Mouse (Mus musculus) limb, embryonic 15.5 days (tissue): ENCODE measurements around the gene Cpsf3. TPM values are rescaled to one million over a fixed set of nuclear protein-coding genes. Genes with fewer than 3 reads are reported as not detected.

Experiments used
- ATAC-seq: fragments of 200-750 bp; cut with Nextera tagmentation; 2 replicates; pipeline ENCODE4 v1.8.0; 2017; ENCODE audit warnings: low read depth, moderate TSS enrichment; ENCODE audit not compliant: insufficient number of reproducible peaks, low FRiP score, low TSS enrichment
- H3K27ac ChIP-seq: fragments of 300-500 bp; sonication (generic); 2 replicates; pipeline ENCODE4 v1.5.1; 2015; ENCODE audit warnings: moderate library complexity, mild to moderate bottlenecking, inconsistent platforms
- H3K27me3 ChIP-seq: fragments of 300-500 bp; sonication (generic); 2 replicates; pipeline ENCODE4 v1.6.1; 2015; ENCODE audit warnings: inconsistent platforms
- H3K36me3 ChIP-seq: fragments of 300-500 bp; sonication (generic); 2 replicates; pipeline ENCODE4 v1.6.1; 2015; ENCODE audit warnings: inconsistent platforms
- H3K4me1 ChIP-seq: fragments of 300-500 bp; sonication (generic); 2 replicates; pipeline ENCODE4 v1.6.1; 2015; ENCODE audit warnings: inconsistent platforms
- H3K4me2 ChIP-seq: fragments of 300-500 bp; sonication (generic); 2 replicates; pipeline ENCODE4 v1.6.1; 2015; ENCODE audit warnings: mild to moderate bottlenecking, inconsistent platforms
- H3K4me3 ChIP-seq: fragments of 300-500 bp; sonication (generic); 2 replicates; pipeline ENCODE4 v1.5.1; 2015; ENCODE audit warnings: mild to moderate bottlenecking, inconsistent platforms
- H3K9ac ChIP-seq: fragments of 300-500 bp; sonication (generic); 2 replicates; pipeline ENCODE4 v1.6.1; 2015; ENCODE audit warnings: inconsistent platforms
- H3K9me3 ChIP-seq: fragments of 300-500 bp; sonication (generic); 2 replicates; pipeline ENCODE4 v1.6.1; 2016; ENCODE audit warnings: inconsistent platforms
- WGBS: fragments of 180-500 bp; shearing (Covaris S2); methylation state at CpG from one replicate; pipeline ENCODE4 v1.1.7; 2015; 5-methylcytosine and 5-hydroxymethylcytosine counted together
- polyA plus RNA-seq: library from polyadenylated mRNA; unstranded; fragments of >200 nt; fragmentation: Nextera tagmentation; extraction: Ambion mirVana; gene quantifications from 2 replicates; pipeline ENCODE4 v1.2.1, GENCODE M21; 2015

Cpsf3 gene
- polyA plus RNA-seq, result 91.0 and 96.0 TPM in 2 replicates

DNA sequence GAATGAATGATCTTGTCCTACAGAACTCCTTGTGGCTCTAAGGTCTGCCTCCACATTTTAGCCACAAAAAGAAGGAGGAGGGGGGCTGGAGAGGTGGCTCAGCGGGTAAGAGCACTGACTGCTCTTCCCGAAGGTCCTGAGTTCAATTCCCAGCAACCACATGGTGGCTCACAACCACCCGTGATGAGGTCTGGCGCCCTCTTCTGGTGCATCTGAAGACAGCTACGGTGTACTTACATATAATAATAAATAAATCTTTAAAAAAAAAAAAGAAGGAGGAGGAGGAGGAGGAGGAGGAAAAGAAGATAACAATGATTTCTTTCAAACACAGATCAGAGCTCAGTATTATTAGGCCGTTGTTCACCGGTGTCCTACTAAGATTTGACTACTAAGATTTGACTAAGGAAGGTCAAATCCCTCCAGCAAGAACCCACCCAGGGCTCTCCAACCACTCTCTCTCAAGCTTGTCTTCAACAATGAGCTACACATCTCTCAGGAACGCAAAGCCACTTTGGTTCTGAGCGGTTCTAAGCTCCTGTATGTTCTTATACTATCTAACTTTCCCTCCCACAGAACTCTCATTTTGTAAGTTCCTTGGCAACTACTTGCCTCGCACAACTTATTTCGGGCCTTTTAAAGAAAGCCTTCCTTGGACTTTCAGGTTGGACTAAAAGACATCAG, at the start of gene Cpsf3:
Cpsf3 (plus strand) TSS at position 631 of the 681 bp plus-strand sequence.
- peak within 1 kb of the TSS; percentile 97 for H3K27ac ChIP-seq
- 48% methylated on average over 11 of the region's 11 CpGs for WGBS
- H3K4me2 ChIP-seq, result peak within 1 kb of the TSS; percentile 84
- H3K4me3 ChIP-seq, result peak within 1 kb of the TSS; percentile 79
- H3K9me3 ChIP-seq, result no peaks in the 10 kb centered on the region
- H3K27me3 ChIP-seq, result no peaks in the 10 kb centered on the region
- no peak for ATAC-seq
- peaks cover 4% of the 10 kb centered on the region; the same call in 1 of the 2 replicates for H3K36me3 ChIP-seq
- peaks cover 20% of the 10 kb centered on the region for H3K4me1 ChIP-seq
- H3K9ac ChIP-seq, result peak within 1 kb of the TSS; percentile 92

DNA sequence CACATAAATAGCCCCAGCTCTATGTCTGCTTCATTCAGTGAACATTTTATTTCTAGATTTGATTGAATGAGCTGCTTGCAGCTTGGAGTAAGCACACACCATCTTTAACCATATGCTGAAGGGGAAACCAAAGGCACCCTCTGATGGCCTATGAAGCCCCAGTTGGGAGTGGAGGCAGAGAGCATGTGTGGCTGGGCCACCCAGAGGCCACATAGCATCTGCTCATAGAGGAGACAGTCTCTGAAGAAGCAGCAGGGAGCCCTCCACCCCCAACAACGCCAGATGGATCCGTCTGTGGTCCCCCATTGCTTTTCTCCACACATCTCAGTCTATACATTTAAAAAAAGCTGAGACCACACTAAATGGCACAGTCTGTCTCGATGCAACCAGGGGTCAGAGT, 43.2 kb upstream of the Cpsf3 start:
- ATAC-seq, result no peak
- no peaks in the 10 kb centered on the region for H3K27me3 ChIP-seq
- 76% methylated on average over 3 of the region's 3 CpGs for WGBS
- H3K9ac ChIP-seq, result no peak overlapping the region
- no peak overlapping the region for H3K4me3 ChIP-seq
- H3K36me3 ChIP-seq, result peaks cover 50% of the 10 kb centered on the region
- H3K9me3 ChIP-seq, result no peaks in the 10 kb centered on the region
- H3K27ac ChIP-seq, result no peak overlapping the region
- no peaks in the 10 kb centered on the region for H3K4me1 ChIP-seq
- no peak overlapping the region for H3K4me2 ChIP-seq

DNA sequence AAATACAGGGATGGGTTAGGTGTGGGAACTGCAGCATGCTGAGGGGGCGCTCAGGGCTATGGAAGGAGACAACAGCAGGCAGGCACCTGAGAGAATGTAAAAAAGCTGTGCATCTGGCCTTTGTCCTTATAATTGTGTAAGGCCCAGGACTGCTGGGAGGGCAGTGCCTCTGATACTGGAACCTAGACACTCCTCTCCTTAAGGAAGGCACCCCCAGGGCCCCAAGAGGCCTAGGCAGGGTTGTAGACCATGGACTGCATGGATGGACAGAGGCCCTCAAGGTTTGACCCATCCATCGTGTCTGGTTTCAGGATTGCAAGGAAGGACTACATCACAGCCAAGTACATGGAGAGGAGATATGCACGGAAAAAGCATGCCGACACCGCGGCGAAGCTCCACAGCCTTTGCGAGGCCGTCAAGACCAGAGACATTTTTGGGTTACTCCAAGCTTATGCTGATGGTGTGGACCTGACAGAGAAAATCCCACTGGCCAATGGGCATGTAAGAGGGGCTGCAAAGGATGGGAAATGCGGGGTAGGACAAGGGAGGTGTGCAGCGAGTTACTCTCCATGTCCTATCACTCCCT, 40.7 kb upstream of the Cpsf3 start:
- H3K9me3 ChIP-seq, result no peaks in the 10 kb centered on the region
- H3K4me1 ChIP-seq, result no peaks in the 10 kb centered on the region
- no peaks in the 10 kb centered on the region for H3K27me3 ChIP-seq
- H3K4me2 ChIP-seq, result no peak overlapping the region
- H3K36me3 ChIP-seq, result peaks cover 53% of the 10 kb centered on the region
- no peak for ATAC-seq
- no peak overlapping the region for H3K27ac ChIP-seq
- H3K9ac ChIP-seq, result no peak overlapping the region
- H3K4me3 ChIP-seq, result no peak overlapping the region
- WGBS, result 95% methylated on average over 11 of the region's 11 CpGs

DNA sequence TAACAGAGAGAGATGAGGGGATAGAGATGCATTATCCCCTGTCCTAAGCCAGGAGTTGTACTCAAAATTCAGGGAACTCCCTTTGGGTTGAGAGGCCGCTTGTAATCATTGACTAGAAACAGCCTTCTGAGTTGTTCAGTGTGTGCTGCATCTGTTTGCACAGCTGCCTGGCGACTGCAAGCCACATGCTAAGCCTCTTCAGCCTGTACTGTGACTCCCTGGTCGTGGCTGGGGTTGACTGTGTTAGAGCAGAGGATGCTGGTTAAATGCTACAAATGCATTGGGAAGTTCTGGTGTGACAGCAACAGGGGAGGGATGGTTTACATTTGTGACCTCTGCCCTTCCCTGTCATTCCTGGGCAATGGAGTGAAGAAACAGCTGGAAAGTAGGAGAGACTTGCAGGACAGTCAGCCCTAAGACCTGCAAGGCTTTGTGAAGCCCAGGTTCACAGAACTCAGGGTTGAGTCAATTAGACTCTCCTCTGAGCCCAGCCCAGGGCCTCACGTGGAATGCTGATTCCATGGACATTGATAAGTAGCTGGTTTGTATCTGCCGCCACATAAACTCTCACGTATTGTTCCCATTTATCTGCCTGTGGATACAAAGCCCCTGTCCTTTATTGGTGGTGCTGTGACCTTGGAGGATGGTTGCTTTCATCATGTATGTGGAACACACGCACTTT, 37.3 kb upstream of the Cpsf3 start:
- no peak overlapping the region for H3K9ac ChIP-seq
- H3K4me3 ChIP-seq, result no peak overlapping the region
- H3K4me1 ChIP-seq, result no peaks in the 10 kb centered on the region
- ATAC-seq, result no peak
- no peak overlapping the region for H3K27ac ChIP-seq
- H3K27me3 ChIP-seq, result no peaks in the 10 kb centered on the region
- H3K36me3 ChIP-seq, result peaks cover 74% of the 10 kb centered on the region
- no peaks in the 10 kb centered on the region for H3K9me3 ChIP-seq
- WGBS, result 74% methylated on average over 7 of the region's 7 CpGs
- H3K4me2 ChIP-seq, result no peak overlapping the region

DNA sequence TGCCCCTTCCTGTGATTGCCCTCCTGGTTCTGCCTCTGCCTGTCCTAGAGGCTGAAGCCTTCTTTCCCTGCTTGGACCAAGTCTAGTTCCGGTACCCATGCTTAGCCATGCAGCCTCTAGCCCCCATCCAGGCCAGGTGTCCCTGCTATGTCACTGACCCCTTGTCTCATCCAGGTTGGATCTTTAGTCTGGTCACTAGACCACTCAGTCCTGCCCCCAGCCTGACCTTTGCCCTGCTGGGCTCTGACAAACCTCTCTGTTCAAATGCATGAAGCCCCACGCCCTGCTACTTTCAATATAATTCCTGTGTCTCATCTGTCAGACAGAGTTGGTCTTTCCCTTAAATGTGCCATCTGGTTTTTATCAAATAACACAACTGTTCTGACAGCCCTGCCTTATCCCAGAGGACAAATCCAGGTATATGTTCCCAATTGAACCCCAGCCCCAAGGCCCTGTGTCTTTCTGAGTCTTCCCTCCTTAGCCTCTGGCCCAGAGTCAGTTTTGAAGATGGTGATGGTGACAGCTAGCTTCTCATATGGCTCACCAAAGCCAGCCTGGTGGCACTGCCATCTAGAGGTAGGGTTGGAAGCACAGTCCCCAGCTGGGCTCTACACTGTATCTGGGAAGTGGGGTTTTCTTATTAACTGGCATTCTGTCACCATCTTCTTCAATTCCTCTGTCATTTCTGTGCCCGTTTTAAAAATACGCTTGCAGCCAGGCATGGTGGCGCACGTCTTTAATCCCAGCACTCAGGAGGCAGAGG, 24.5 kb upstream of the Cpsf3 start:
- H3K36me3 ChIP-seq, result peaks cover 44% of the 10 kb centered on the region
- no peaks in the 10 kb centered on the region for H3K9me3 ChIP-seq
- H3K4me3 ChIP-seq, result no peak overlapping the region
- 92% methylated on average over 6 of the region's 6 CpGs for WGBS
- H3K9ac ChIP-seq, result no peak overlapping the region
- no peaks in the 10 kb centered on the region for H3K4me1 ChIP-seq
- no peaks in the 10 kb centered on the region for H3K27me3 ChIP-seq
- H3K27ac ChIP-seq, result no peak overlapping the region
- no peak overlapping the region for H3K4me2 ChIP-seq
- no peak for ATAC-seq

DNA sequence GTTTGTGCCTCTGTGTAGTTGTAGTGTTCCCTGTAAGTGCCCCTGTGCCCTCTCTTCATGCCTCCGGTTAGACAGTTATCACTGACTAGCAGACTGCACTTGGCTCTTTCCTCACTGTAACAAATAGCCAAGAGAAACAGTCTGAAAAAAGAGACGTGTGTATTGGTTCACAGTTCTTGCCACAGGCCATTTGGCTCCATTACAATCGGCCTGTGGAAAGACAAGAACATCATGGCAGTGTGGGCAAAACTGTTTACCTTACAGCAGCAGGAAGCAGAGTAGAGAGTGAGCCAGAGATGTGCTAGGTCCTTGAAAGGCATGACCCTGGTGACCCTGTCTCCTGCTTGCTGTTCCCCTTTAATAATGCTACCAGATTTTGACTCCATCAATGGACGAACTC, 23.7 kb upstream of the Cpsf3 start:
- Histone ChIP-seq H3K9ac (no peak overlapping the region), H3K27me3 (no peaks in the 10 kb centered on the region), H3K4me1 (no peaks in the 10 kb centered on the region), H3K27ac (no peak overlapping the region), H3K36me3 (peaks cover 46% of the 10 kb centered on the region), H3K4me2 (no peak overlapping the region), H3K4me3 (no peak overlapping the region), H3K9me3 (no peaks in the 10 kb centered on the region)
- no peak for ATAC-seq
- WGBS, result 76% methylated on average over 4 of the region's 4 CpGs

DNA sequence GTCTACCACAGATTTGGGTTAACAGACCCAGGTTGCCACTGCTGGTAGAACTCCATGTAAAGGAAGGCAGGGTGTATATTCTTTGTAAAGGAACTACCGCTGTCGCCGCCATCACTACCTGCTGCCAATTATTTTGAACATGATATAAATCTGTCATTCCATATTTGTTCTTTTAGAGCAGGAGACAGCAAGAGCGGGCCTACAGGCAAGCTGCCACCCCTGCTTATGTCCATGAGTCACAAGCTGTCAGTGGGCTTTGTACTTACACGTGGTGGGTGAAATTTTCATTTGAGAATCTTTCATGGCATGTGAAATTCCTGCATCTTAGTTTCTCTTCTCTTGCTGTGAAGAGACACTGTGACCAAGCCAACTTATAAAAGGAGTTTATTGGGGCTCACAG, 21.9 kb upstream of the Cpsf3 start:
- no peak for ATAC-seq
- H3K9me3 ChIP-seq, result no peaks in the 10 kb centered on the region
- WGBS, result 90% methylated on average over 5 of the region's 5 CpGs
- H3K4me3 ChIP-seq, result no peak overlapping the region
- no peak overlapping the region for H3K9ac ChIP-seq
- no peaks in the 10 kb centered on the region for H3K4me1 ChIP-seq
- H3K27ac ChIP-seq, result no peak overlapping the region
- H3K4me2 ChIP-seq, result no peak overlapping the region
- H3K27me3 ChIP-seq, result no peaks in the 10 kb centered on the region
- peaks cover 40% of the 10 kb centered on the region for H3K36me3 ChIP-seq

DNA sequence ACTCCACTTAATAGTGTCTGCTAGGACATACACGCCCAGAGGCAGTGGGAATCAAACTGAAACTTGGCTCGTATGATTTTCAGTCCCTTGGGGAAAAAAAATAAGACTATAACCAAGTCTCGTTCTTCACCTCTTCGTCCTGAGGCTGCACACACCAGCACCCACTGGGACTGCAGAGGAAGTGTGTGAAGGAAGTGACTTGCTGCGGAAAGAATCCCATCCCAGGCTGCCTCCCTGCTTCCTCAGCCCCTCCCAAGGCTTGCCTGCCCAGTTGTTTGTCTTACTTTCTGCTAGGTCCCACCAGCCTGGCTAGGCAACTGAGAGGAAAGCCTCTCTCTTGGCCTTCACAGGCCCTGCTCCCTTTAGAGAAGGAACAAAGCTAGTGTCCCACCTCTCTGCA, 20.9 kb upstream of the Cpsf3 start:
- Histone ChIP-seq H3K27me3 (no peaks in the 10 kb centered on the region), H3K9me3 (no peaks in the 10 kb centered on the region), H3K9ac (no peak overlapping the region), H3K4me2 (no peak overlapping the region), H3K36me3 (peaks cover 40% of the 10 kb centered on the region), H3K27ac (peak overlapping the region; percentile 8), H3K4me1 (no peaks in the 10 kb centered on the region), H3K4me3 (no peak overlapping the region)
- 63% methylated on average over 5 of the region's 5 CpGs for WGBS
- no peak for ATAC-seq

DNA sequence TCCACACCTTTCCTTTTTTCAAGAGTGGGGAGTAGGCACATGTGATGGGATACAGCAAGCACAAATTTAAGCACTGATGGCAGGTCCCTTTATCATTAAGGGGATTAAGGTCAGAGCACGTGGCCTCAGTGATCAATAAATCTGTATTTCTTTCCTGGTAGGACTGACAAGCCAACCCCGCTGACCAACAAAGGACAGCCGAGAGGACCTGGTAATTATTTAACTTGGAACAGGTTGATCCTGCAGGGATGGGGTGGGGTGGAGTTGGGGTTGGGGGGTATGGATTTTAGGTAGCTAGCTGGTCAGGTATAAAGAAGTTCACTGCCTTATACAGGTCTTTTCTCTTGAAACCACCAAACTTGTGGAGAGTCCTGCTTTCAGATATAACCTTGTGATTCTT, 20.2 kb upstream of the Cpsf3 start:
- no peak overlapping the region for H3K4me3 ChIP-seq
- H3K36me3 ChIP-seq, result peaks cover 40% of the 10 kb centered on the region

DNA sequence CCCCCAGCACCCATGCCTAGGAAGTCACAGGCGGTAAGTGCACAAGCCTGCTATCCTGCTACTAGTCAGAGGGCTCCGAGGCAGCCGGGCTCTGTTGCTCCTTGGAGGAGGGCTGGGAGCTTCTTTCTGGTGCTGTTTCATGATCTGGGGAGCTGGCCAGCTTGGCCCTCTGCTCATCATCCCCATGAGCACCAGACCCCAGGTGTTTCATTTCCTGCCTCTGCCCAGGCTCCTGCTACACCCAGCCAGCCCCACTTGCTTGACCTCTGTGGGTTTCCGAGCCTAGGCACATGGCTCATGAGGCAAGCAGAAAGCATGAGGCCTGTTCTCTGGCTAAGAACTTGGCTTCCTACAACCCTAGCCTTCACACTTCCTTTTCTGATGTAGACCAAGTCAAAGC, 19.7 kb upstream of the Cpsf3 start:
- ATAC-seq, result no peak
- Histone ChIP-seq H3K9ac (no peak overlapping the region), H3K27ac (no peak overlapping the region)

More for the DNA sequence above, 20.2 kb upstream of the Cpsf3 start:
- Histone ChIP-seq H3K9ac (no peak overlapping the region), H3K9me3 (no peaks in the 10 kb centered on the region), H3K27me3 (no peaks in the 10 kb centered on the region), H3K27ac (no peak overlapping the region), H3K4me1 (no peaks in the 10 kb centered on the region), H3K4me2 (no peak overlapping the region)
- ATAC-seq, result no peak
- 86% methylated on average over 3 of the region's 3 CpGs for WGBS

DNA sequence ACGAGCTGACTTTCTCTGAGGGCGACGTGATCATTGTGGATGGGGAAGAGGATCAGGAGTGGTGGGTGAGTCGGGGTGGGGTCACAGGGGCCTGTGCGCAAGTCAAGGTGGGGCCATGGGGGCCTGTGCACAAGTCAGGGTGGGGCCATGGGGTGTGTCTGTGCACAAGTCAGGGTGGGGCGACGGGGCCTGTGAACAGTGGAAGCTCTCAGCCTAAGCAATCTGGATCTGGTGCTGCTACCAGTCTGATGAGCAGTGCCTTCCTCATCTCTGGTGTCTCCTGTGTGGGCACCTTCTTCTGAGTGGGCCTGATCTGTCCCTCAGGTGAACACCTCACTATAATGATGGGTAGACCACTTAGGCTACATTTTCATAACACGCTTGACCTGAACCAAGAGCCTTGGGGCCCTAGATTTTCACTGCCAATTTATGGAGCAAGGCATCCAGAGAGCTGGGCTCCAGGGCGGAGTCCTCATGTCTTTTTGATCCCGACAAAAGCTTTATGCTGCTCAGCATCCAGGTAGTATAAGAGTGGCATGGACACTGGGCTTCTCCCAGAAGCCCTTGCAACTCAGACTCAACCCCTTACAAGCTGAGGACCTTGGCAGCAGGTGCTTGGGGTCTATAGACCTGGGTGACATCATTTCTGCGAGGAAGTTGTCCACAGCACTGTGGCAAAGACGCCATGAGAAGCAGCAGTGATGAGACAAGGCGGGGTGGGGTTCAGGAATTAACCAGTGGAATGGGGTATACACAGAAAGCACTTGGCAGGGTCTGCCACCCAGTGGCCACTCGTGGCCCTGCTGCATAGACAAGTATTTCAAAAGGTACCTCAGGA, 19.0 kb upstream of the Cpsf3 start:
- Histone ChIP-seq H3K4me2 (no peak overlapping the region), H3K9ac (no peak overlapping the region), H3K36me3 (peaks cover 52% of the 10 kb centered on the region), H3K27ac (no peak overlapping the region), H3K9me3 (no peaks in the 10 kb centered on the region), H3K4me3 (no peak overlapping the region), H3K4me1 (no peaks in the 10 kb centered on the region), H3K27me3 (no peaks in the 10 kb centered on the region)
- peak; percentile 37; the same call in 1 of the 2 replicates for ATAC-seq
- WGBS, result 74% methylated on average over 14 of the region's 14 CpGs

More for the DNA sequence above, 19.7 kb upstream of the Cpsf3 start:
- peaks cover 45% of the 10 kb centered on the region for H3K36me3 ChIP-seq
- H3K4me1 ChIP-seq, result no peaks in the 10 kb centered on the region
- WGBS, result 75% methylated on average over 4 of the region's 4 CpGs
- no peaks in the 10 kb centered on the region for H3K9me3 ChIP-seq
- H3K27me3 ChIP-seq, result no peaks in the 10 kb centered on the region
- H3K4me2 ChIP-seq, result no peak overlapping the region
- H3K4me3 ChIP-seq, result no peak overlapping the region
